Mouse (Mus musculus) retina, postnatal 1 day (tissue): Measurements from ENCODE around the gene Sik3.
"Not testable (repeated sequence)": the region's sequence is repeated elsewhere in the genome, so short reads cannot be mapped to it uniquely, and the experiment has no call there.

ENCODE experiments used
- DNase-seq: peaks from one replicate; pipeline ENCODE4 v3.0.0-alpha.2; 2012

Sik3 gene

DNA sequence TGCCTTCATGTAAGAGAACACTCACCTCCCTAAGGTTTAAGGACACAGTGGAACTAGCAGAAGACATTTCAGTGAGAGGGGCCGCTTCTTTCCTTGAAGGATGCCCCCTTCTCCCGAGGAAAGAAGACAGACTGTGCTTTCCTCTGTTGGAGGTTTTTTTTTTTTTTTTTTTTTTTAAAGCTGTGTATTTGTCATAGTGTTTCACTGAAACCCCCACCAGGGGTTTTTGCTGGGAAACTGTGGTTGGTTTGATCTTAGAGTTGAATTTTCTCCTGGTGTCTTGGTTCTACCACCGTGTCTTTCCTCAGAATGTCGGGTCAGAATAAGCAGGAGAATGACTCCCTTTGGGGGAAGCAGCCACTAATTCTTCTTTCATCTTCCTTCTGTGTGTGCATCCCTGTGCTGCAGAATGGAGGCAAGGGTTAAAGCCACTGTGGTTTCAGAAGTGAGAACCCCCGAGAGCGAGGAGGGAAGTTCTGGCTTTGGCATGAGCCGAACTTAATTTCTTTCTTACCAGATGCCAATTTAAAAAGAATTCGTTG lies 106.3 kb downstream of the Sik3 start:
- no peak for DNase-seq

DNA sequence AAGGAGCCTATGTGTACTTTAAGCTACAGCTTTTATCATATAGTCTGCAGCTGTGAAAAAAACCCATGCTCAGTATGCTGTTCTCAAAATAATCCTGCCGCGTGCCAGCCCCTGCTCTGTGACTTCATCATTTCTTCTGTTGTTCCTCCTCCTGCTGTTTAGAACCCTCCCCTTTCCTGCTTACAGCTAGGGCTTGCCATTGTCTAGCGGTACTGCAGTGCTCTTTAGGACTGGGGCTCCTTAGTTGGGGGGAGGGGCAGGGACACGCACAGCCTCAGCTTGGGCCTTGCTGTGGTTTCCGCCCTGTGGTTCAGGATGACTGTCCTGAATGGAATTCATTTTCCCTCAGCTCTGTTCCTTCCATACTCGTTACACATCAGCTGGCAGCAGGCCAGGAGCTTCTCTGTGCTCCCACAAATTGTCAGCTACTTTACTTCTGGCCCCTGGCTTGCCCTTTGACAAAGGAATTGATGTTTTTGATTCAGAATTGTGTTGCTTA lies 107.4 kb downstream of the Sik3 start:
- peak; percentile 90 for DNase-seq

DNA sequence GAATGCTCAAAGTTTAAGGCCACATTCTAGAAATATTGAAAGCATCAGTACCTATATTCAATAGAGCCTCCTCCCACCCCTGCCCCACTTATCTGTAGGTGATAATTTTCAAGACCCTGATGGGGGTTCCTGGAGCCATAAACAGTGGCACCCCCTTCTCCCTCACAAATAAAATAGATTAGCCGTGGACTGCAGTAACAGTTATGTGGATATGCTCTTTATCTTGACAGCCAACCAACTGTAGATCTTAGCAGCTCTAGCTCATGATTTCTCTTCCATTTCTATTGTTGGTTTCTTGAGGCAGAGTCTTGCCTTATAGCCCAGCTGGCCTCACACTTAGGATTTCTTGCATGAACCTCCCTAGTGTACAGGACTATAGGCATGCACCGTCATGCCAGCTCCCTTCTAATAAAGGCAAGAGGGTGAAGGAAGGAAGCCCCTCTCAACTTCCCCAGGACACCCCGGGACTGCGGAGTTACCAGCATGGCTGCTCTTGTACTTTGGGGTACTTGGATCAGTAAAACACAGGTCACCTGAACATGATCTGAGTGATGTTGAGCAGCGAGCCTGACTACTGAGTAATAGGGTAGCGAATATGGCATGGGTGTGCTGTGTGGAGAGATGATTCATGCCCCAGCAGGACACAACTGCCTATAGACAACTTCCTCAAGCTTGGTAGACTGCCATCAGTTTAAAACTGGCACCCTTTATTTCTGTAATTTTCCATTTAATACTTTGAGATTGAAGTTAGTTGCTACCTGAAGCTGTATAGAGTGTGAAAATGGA lies 108.0 kb downstream of the Sik3 start:
- DNase-seq = no peak

DNA sequence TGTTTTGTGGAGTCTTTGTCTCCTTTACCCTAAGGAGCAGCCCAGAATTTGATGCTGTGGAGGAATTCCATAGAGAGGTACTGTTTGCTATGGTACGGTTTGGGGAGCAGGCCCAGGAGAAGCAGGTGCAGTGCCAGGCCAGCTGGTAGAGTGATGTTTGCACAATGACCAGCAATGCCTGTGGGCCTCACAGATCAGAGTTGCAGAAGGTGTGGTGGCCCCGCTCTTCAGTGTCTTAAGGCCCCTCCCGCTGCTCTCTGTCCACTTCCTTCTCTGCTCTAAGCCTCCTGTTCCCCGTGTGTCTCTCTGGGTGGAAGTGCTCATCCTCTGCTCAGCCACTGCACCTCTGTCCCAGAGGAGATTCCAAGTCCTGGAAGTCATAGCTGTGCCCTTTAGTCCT lies 108.9 kb downstream of the Sik3 start:
- no peak for DNase-seq

DNA sequence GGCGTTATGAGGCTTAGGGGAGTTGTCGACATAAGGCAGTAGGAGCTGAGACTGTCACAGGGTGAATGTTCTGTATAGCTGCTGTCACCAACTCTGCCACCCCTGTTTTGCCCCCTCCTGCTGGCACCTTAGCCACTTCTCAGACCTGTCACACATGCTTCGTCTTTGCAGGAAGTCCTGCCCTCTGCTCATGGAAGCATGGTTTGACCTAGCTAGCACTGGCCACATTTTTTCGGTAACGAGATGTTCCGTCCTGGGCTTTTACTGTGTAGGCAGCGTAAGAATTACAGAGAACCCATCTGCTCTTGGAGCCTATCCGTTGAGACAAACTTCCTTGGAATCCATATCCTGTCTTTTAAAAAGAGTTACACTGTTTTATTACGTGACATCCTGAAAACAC lies 110.1 kb downstream of the Sik3 start:
- DNase-seq = no peak

DNA sequence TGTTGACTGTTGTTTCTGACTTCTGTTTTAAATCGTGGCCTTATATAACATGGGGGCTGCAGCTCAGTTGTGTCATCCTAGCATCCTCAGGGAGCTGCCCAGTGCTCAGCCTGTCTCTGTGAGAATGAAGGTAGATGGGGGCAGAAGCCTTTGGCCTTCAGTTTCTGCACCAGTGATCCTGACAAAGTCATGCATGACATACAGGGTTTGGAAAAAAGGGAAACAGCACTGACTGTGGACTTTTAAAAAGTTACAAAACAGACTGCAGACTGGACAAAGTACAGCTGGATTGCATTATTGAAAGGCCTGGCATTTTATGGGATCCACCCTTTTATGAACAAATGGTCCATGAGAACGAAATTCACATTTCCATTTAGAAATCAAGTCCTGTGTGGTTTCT lies 113.7 kb downstream of the Sik3 start:
- DNase-seq = no peak

DNA sequence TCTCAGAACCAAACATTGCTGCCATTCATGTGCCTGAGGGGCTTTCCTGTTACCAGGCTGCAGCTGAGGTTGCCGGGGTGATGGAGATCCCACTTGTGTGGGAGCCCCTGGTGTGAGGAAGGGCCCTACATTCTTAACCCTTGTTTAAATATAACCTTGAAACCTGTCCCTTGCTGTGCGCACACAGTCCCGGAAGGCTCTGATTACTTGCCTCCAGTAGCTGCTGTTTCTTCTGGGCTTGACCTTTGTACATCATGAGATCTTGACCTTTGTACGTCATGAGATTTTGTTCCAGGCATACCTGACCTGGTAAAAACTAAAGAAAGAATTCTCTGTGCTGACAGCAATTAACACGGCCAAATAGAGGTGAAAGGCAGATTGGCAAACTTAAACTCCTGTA lies 114.7 kb downstream of the Sik3 start:
- no peak for DNase-seq

DNA sequence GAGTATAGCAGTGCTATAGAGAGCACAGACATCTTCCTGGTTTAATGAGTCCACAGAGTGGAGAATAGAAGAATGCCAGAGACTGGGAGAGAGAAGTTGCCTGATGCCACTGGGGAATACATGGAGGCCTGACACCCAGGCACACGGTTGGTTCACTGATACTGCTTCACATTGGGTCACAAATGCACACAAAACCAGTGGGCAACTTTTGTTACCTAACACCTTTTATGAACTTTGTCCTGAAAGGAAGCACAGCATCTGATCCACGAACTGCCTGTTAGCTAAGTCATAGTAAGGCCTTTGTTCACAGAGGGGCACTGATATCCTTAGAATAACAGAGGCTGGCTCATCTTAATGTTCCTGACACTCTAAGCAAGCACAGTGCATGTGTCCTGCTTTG lies 116.6 kb downstream of the Sik3 start:
- DNase-seq = no peak

DNA sequence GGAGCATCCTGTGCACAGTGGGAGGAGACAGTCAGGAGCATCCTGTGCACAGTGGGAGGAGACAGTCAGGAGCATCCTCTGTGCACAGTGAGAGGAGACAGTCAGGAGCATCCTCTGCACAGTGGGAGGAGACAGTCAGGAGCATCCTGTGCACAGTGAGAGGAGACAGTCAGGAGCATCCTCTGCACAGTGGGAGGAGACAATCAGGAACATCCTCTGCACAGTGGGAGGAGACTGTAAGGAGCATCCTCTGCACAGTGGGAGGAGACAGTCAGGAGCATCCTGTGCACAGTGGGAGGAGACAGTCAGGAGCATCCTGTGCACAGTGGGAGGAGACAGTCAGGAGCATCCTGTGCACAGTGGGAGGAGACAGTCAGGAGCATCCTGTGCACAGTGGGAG lies 120.2 kb downstream of the Sik3 start:
- DNase-seq = not testable (repeated sequence)

DNA sequence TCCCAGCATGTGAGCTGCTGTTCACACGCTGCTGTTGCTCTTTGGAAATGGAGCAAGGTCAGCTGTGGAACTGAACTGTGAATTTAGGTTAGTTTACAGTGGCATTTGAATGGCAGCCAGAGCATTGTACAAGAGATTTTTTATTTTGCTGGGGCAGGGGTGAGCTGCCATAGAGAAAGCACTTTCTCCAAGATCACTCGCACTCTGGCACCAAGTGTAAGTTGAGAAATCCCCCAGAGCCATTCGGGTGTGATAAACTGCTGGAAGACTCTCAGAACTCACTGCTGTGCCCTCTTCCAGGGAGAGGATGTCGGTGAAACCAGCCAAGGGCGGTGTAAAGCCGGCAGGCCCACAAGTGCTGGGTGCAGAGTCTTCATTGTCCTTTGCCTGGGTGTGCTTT lies 126.2 kb downstream of the Sik3 start:
- DNase-seq = no peak

DNA sequence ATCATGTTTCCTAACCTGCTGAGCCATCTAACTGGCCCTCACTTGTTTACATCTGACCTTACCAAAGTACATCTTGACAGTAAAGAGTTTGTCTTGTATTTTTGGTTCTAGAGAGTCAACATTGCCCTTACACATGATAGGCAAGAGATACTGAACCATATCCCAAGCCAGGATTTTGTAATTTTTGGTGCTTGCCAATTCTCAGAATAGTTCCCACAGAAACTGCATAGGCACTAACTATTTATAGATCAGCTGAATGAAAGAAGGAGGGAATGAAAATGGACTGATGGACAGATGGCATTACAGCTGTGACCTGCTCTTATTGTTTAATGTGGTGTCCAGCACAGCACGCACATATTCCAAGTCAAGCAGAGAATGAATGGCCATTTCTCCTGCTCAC lies 128.2 kb downstream of the Sik3 start:
- no peak for DNase-seq

DNA sequence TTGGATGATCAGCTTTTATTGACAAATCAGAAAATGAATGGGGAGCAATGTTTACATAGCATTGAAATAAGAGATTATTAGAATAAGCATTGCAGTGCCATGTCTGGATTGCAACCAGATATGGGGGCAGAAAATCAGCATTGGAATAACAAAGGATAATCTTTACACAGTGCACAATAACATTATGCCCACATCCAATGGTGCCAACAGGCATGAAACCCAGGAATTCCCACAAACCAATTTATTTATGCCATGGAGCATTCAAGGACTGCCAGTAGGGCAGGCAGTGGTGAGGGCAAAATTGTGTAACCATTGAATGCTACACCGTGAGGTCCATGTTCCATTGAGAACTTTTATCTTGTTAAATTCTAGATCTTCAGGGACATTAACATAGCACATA lies 129.4 kb downstream of the Sik3 start:
- no peak for DNase-seq

DNA sequence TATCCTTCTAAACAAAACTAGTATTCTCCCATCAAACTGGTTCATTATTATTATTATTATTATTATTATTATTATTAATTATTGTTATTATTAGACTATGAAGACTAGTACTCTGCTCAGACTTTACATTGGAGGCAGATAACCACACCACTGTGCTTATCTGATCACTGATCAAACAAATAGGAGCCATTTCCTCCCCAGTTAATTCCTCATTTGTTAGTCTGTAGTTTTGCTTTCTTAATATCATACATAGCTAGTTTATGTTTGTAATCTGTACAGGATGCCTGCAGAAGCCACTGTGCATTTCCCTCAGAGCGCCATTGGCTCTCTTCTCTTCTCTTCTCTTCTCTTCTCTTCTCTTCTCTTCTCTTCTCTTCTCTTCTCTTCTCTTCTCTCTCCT lies 129.9 kb downstream of the Sik3 start:
- no peak for DNase-seq

DNA sequence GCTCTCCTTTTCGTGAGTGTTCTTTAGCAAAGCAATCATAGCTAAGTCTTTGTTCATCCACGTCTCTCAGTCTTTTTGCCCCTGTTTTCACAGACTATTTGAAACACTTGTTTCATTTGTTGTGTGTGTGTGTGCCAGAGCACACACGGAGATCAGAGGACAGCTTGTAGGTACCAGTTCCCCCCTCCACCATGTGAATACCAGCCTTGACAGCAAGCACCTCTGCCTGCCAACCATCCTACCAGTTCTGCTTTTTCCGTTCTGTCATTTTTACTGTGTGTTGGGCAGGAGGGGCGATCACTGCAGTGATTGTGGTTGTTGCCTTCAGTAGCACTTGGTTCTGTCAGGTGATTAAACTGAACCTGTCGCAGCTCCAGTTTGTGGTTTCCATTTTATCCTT lies 132.4 kb downstream of the Sik3 start:
- DNase-seq = no peak

DNA sequence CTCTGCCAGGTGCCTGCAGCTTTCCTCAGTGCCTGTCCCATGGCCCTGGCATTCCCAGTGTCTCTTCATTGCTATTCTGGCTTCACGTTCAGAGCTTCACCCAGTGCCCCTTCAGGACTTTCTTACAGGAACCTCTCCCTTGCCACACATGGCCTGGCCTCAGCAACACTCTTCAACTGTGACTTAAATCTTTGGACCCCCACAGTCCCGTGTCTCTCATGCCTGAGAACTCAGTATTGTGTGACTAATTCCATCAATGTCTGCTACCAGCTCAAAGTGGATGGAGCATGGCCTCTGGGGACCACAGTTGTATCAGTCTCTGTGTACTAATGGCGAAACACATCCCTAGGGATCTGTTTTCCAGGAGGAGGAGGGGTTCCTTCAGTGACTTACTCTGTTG lies 133.8 kb downstream of the Sik3 start:
- peak; percentile 33 for DNase-seq

DNA sequence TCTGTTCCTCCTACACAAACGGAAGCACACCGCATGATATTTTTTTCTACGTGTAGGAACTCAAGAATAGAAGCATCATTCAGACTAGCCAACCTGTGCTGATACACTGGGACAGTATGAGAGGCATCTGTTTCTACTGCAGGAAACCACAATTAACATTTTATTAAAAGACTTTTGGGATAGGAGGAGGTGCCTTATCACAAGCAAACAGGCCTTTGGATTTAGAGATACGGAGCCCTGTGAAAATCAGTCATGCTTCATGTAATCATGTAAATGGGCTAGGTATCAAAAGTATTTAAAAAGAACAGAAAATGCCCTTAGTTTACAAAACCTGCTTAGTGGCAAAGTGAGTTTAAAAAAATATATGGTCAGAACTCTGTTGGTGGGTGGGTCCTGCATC lies 136.1 kb downstream of the Sik3 start:
- no peak for DNase-seq

DNA sequence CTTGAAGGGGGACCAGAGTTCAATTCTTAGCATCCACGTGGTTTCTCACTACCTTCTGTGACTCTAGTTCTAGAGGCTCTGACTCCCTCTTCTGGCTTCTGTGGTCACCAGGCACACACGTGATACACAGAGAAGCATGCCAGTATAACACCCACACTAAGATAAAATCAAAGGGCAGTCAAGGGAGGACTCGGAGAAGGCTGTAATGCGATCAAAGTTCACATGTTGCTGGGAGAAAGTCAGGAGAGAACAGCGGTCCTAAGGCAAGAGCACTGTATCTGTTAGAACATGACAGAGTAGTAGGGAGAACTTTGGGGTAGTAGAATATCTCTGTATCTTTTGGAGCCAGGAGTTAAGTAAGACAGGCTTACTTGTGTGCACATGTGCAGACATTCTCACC lies 136.8 kb downstream of the Sik3 start:
- DNase-seq = no peak

DNA sequence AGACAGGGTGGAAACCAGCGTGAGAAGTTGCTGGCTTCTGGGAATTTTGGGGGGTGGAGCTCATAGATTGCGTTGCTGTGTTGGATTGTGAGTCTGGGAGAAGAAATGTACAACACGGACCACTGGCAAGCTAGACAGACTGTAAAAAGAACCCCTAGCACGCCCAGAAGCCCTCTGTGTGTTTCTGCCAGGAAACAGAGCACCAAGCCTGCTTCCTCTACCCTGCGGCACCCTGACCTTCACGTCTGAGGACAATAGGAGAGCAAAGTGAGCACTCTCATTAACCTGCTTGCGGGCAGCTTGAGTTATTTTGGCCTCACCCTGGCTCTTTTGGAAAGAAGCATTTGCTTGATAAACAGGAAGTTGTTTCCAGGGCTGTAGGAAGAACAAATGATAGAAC lies 137.5 kb downstream of the Sik3 start:
- DNase-seq = no peak

DNA sequence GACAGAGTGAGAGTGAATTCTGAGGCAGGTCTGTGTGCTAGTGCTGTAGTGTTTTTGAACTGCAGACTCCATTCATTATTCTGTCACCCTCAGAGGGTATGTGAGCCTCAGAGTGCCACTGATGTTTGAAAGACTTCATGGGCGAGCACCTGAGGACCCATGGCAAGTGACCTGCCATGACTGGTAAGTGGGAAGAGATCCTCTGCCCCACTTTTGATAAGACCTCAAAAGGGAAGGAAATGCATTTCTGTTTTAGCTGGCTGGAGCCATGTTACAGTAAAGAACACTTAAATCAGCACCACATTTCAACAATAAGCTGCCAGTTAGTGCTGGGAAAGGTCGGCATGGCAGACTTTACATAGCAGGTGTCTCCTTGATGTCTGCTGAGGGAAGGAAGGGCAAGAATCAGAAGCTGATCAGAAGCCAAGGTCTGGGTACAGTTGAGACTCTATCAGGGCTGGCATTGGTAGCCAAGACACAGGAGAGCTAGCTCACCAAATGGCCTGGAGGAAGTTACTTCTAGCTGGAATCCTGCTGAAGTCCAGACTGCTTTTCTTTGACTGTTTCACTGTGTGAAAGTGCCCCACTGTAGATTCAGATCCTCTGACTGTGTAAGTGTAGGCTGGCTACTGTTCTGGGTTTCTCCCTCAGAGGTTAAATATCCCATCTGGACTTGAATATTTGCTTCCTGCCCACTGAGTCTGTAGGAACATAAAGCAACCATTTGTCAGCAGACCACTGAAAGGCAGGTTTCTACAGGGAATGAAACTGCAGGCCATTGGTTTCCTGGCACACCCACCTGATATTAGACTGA lies 138.5 kb downstream of the Sik3 start:
- no peak for DNase-seq

DNA sequence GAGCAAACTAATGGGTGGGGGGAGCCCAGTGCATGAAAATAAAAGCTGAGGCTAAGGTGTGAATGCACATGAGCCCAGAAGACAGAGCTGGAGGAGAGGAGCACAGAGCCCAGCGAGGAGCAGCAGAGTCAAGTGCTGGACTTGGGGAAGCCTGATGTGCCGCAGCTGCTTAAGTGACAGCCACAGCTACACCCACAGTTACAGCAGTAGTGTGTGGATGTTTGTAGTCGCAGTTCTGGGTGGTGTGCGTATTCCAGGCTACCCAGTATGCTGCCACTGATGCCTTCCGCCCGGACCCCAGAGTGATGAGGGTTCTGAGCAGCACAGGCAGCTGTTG lies 139.1 kb downstream of the Sik3 start:
- DNase-seq = no peak

DNA sequence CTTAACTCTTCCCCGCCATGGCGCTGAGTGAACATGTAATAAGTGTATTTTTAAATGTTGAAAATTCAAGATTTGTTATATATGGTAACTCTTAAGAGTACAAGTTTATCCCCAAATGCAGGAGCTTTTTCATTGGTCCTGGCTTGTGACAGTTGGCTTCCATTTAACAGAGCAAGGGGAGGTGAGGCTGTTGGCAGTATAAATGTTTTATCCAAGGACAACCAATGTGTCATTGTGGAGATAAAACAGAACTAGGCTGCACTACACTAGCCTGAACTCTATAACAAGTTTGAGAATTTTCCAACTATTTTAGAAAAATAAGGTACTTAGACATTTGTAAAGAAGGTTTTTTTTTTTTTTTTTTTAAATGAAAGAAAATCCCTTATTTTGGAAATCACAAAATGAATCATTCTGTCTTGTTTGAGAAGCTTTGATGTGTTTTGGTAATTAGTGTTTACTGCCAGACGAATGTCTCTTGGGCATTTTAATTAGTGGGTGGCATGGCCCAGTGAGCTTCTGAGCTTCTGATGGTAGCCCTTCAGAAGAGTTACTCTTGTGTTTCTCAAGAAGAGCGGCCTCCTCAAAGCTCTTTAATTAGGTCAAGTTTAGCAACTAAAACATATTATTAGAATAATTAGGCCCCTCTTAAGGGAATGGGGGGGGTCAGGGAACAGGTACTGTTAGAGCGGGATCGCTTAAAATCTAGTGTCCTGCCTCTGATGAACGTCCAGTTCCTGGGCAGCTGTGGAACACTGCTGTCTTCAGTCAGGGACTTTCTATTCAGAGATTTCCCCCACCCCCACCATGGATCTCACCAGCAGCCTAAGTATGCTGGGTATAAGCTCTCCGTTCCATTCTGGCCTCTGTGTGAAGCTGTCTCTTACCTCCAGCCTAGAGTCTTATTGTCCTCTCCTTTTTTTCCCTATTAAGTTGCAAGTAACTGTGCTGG lies 139.7 kb downstream of the Sik3 start:
- peak; percentile 61 for DNase-seq

DNA sequence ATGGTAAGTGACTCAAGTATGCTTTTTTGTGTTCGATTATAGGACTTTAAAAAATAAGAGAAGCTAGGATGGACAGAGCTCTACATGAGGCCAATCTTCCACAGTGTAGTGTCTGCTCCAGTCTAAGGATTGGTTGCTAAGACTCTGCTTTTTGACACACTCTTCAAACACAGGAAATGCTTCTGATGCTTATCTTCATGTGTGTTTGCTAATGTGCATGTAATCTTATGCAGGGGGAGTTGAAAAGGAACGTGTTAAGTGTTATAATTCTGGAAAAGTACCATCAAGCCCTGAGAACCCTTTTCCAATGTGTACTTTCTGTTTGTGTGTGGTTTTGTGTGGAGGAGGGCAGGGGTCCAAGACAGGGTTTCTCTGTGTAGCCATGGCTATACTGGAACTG lies 141.8 kb downstream of the Sik3 start:
- no peak for DNase-seq

DNA sequence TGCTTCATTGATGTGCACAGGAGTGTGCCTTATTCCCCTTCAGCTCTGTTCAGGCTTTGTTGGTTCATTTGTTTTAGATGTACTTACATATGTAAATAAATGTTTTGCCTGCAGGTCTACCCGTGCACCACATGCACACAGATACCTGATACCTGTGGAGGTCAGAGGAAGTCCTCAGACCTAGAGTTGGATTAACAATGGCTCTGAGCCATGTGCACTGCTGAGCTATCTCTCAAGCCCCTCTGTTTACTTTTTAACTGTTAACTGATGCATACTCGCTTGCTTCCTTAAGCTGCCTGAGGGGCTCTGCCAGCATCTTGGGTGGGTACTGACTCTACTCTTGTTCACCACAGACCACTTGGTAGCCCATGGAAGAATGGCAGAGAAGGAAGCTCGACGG lies 142.4 kb downstream of the Sik3 start:
- DNase-seq = no peak
